Mouse (Mus musculus): Measurements from ENCODE around the gene Ube2v1. TPM values are rescaled to one million over a fixed set of nuclear protein-coding genes. Genes with fewer than 3 reads are reported as not detected.
A peak's percentile ranks its signal among the peaks of the same experiment; 100 is the strongest.

The Ube2v1 gene
- polyA plus RNA-seq, 1 experiment: 227 TPM

DNA sequence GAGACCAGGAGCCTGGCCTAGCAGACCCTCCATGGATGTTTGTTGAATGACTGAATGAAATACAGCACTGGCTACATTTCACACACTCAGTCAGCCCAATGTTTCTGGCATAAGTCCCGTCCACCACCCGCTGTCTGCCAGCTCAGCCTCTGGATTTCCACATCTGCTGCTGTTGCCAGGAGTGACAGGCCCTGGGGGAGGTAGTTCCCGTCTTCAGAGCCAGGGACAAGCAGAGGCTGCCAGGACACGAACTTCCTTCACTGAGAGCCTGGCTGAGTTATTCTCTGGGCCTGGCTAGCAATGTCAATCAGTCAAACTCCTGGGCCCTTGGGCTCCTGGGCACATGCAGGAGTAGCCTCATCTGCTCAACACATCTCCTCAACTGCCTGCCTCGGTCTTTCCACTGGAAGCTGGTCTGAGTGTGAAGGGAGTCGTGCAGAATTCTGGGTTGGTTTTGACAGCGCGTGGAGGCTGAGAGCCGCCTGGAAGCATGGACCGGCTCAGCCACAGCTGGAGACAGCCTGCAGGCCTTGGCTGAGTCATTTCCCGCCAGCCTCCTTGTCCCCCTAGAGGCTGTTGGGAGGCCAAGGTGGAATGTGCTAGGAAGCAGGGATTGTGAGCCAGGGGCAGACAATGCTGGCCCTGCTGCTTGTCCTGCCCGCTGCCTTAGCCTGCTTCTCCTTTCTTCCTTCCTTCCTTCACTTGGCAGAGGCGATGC lies 61.8 kb downstream of the Ube2v1 start:
- Histone ChIP-seq H3K27ac (ENCODE audit: insufficient read depth, low read length) (peak overlapping the region; percentile 94), H3K4me3 (ENCODE audit: insufficient read depth, low read length) (no peak overlapping the region), H3K4me1 (ENCODE audit: control insufficient read depth, insufficient read depth, low read length) (peaks cover 15% of the 10 kb centered on the region)
- TF ChIP-seq POLR2A (IDR thresholded peaks at IDR 0.05; ENCODE audit: low read depth, low read length) (0 out of 2 replicates have a peak, but pooled peaks have one; percentile 43), CTCF (IDR thresholded peaks at IDR 0.05; ENCODE audit: borderline replicate concordance, insufficient read depth, low read length) (no peak)

DNA sequence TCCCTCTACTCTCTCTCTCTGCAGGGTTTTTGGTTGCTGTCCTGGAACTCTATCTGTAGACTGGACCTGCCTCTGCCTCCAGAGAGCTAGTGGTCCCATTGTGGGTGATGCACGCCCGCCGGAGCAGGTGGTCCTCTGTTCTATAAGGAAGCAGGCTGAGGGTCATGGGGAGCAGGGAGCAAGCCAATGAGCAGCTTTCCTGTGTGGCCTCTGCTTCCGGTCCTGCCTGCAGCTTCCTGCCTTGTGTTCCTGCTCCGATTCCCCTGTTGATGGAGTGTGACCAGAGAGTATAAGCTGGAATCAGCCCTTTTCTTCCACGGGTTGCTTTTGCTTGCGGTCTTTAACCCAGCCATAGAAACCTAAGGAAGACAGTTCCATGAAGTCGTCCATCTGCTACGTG lies 63.8 kb downstream of the Ube2v1 start:
- no peak overlapping the region for H3K27ac ChIP-seq (ENCODE audit: insufficient read depth, low read length)
- TF ChIP-seq CTCF (IDR thresholded peaks at IDR 0.05; ENCODE audit: borderline replicate concordance, insufficient read depth, low read length) (no peak), POLR2A (IDR thresholded peaks at IDR 0.05; ENCODE audit: low read depth, low read length) (no peak)
- peaks cover 20% of the 10 kb centered on the region for H3K4me1 ChIP-seq (ENCODE audit: control insufficient read depth, insufficient read depth, low read length)
- no peak overlapping the region for H3K4me3 ChIP-seq (ENCODE audit: insufficient read depth, low read length)

DNA sequence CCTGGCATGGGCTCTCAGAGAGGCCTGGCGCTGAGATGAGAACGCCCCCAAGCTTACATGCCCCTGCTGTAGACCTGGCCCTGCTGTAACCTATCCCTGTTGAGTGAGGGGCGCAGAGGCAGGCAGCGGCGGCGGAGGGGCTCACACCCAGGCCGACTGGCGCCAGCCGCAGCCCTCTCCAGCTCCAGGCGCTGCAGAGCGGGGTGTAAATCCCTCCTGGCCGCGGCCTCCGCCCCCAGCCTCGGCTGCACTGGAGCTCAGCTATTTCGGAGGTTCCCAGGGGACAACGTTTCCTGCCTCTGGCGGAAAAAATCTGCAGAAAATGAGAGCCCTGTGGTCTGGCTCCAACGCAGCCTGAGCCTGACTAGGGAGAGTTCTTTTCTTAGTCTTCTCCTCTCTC lies 66.2 kb downstream of the Ube2v1 start:
- Histone ChIP-seq H3K27ac (ENCODE audit: insufficient read depth, low read length) (peak overlapping the region; percentile 97), H3K4me1 (ENCODE audit: control insufficient read depth, insufficient read depth, low read length) (peaks cover 19% of the 10 kb centered on the region), H3K4me3 (ENCODE audit: insufficient read depth, low read length) (no peak overlapping the region)
- TF ChIP-seq POLR2A (IDR thresholded peaks at IDR 0.05; ENCODE audit: low read depth, low read length) (peak; percentile 44; the same call in 1 of the 2 replicates), CTCF (IDR thresholded peaks at IDR 0.05; ENCODE audit: borderline replicate concordance, insufficient read depth, low read length) (no peak)

DNA sequence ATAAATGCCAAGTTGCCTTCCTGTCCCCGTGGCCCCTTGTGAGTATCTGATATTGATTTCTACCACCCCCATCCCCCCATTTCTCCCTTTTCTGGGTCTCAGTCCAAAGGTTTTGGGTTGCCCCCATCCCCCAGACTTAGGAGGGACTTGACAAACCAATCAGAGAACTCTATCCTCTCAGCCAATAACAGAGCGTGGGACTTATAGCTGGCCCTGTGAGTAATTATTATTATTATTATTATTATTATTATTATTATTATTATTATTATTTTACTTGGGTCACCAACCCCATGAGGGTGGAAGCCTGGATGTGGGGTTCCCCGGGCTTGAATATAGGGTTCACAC lies 66.6 kb downstream of the Ube2v1 start:
- Histone ChIP-seq H3K27ac (ENCODE audit: insufficient read depth, low read length) (peak overlapping the region; percentile 97), H3K4me1 (ENCODE audit: control insufficient read depth, insufficient read depth, low read length) (peaks cover 16% of the 10 kb centered on the region; the same call in 1 of the 2 replicates), H3K4me3 (ENCODE audit: insufficient read depth, low read length) (no peak overlapping the region)
- no peak for TF ChIP-seq CTCF (IDR thresholded peaks at IDR 0.05; ENCODE audit: borderline replicate concordance, insufficient read depth, low read length)
- TF ChIP-seq POLR2A (IDR thresholded peaks at IDR 0.05; ENCODE audit: low read depth, low read length): no peak

DNA sequence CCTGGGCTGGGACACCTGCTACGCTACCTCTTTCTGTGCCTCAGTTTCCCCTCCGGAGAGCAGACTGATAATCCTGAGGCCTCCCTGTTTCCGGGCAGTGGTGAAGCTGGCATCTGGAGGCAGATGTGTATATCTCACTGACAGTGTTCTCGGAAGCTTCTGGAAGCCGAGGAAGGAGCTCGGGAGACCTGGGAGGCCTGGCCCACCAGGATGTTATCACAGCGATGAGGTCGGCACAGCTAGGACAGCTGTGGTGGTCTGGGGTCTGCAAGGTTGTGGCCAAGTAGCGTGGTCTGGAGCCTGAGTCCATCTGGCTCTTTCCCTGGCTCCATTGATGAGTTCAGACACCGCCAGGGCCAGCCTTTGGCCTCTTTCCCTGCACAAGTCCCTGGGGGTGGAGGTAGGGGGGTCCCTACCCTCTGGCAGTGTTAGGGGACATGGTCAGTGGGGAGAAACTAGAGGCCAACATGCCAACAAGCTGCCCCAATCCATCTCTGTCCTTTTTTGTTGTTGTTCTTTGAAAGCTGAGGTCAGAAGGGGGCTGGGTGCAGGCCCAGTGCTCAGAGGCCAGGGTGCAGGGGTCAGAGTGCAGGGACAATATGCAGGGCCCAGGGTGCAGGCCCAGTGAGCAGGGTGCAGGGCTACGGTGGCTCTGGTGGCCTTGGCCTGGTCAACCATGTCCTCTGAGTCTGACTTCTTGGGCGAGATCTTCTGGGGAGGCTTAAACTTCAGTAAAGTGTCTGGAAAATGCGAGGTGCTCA lies 67.2 kb downstream of the Ube2v1 start:
- no peak overlapping the region for H3K4me3 ChIP-seq (ENCODE audit: insufficient read depth, low read length)
- peak overlapping the region; percentile 57 for H3K27ac ChIP-seq (ENCODE audit: insufficient read depth, low read length)
- H3K4me1 ChIP-seq (ENCODE audit: control insufficient read depth, insufficient read depth, low read length): peaks cover 14% of the 10 kb centered on the region; the same call in 1 of the 2 replicates
- TF ChIP-seq POLR2A (IDR thresholded peaks at IDR 0.05; ENCODE audit: low read depth, low read length): no peak
- no peak for TF ChIP-seq CTCF (IDR thresholded peaks at IDR 0.05; ENCODE audit: borderline replicate concordance, insufficient read depth, low read length)

DNA sequence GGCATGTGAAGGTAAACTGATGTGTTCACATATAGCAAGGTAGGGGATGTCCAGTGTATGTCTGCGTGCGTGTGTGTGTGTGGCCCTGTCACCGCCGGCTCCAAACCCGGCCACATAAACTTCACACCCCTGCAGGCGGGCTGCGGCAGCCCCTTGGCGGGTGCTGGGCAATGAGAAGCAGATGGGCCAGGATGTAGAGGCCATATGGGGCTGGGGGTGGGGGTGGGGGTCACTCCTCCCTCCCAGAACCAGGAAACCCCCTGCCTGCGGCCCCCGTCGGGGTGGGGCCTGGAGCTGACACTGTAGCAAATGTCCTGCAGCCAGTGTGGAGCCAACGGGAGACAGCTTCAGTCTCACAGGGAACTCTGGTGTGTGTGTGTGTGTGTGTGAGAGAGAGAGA lies 68.2 kb downstream of the Ube2v1 start:
- Histone ChIP-seq H3K27ac (ENCODE audit: insufficient read depth, low read length) (peak overlapping the region; percentile 57), H3K4me3 (ENCODE audit: insufficient read depth, low read length) (no peak overlapping the region), H3K4me1 (ENCODE audit: control insufficient read depth, insufficient read depth, low read length) (peaks cover 14% of the 10 kb centered on the region; the same call in 1 of the 2 replicates)
- TF ChIP-seq POLR2A (IDR thresholded peaks at IDR 0.05; ENCODE audit: low read depth, low read length) (no peak), CTCF (IDR thresholded peaks at IDR 0.05; ENCODE audit: borderline replicate concordance, insufficient read depth, low read length) (no peak)

DNA sequence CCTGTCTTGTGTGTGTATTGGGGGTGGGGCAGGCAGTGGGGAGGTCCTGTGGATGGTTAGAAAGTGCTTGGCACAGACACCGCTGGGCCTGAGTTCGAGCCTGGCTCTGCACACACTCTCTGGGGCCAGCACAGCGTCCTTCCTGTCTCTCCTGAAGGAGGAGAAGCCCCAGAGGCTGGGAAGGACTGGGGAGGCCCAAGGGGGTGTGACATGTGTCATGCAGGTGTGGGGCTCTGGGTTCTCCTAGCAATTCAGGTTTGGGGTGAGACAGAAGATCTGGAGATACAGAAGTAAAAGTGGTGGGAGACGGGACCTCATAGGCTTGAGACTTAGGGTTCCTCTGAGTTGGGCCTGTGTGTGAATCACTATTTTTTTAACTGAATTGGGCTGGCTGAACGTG lies 68.9 kb downstream of the Ube2v1 start:
- Histone ChIP-seq H3K4me3 (ENCODE audit: insufficient read depth, low read length) (no peak overlapping the region), H3K4me1 (ENCODE audit: control insufficient read depth, insufficient read depth, low read length) (peaks cover 14% of the 10 kb centered on the region; the same call in 1 of the 2 replicates), H3K27ac (ENCODE audit: insufficient read depth, low read length) (peak overlapping the region; percentile 3; the same call in 1 of the 2 replicates)
- TF ChIP-seq POLR2A (IDR thresholded peaks at IDR 0.05; ENCODE audit: low read depth, low read length) (no peak), CTCF (IDR thresholded peaks at IDR 0.05; ENCODE audit: borderline replicate concordance, insufficient read depth, low read length) (no peak)

DNA sequence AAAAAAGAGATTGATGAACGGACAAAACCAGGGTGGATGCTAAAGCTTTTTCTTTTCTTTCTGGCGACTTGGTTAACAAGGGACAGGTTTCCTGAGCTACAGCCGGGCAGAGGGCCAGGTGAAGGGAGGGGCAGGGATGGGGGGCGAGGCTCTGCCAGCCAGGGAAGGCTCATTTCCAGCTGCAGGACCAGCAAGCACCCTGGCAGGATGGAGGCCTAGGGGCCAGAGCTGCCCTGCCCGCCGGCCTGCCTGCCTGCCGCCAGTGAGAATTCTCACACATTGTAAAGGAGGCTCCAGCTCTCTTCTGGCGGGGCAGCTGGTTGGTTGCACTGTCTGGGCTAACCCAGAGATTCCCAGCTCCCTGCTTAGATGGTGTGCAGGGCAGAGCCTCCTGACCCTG lies 69.8 kb downstream of the Ube2v1 start:
- H3K4me1 ChIP-seq (ENCODE audit: control insufficient read depth, insufficient read depth, low read length): peaks cover 14% of the 10 kb centered on the region; the same call in 1 of the 2 replicates
- H3K4me3 ChIP-seq (ENCODE audit: insufficient read depth, low read length): no peak overlapping the region
- 0 out of 2 replicates have a peak overlapping the region, but pooled peaks have one; percentile 15 for H3K27ac ChIP-seq (ENCODE audit: insufficient read depth, low read length)
- no peak for TF ChIP-seq POLR2A (IDR thresholded peaks at IDR 0.05; ENCODE audit: low read depth, low read length)
- TF ChIP-seq CTCF (IDR thresholded peaks at IDR 0.05; ENCODE audit: borderline replicate concordance, insufficient read depth, low read length): no peak

DNA sequence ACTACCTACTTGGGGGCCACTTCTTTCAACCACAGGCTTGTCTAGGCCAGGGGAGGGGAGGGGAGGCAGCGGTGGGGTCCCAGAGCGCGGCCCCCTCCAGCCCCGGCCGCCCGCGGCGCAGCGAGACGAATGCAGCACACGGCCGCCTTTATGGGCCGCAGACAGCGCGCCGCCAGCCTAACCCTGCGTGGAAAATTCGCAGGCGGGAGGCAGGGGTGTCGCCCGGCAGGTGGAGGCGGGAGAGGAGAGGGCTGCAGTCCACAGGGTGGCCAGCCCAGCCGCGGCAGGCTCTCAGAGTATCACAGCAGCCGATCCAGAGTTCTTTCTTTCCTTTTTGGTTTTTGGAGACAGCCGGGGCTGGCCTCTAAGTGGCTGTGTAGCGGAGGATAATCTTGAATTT lies 72.5 kb downstream of the Ube2v1 start:
- Histone ChIP-seq H3K4me3 (ENCODE audit: insufficient read depth, low read length) (no peak overlapping the region), H3K27ac (ENCODE audit: insufficient read depth, low read length) (no peak overlapping the region), H3K4me1 (ENCODE audit: control insufficient read depth, insufficient read depth, low read length) (peaks cover 11% of the 10 kb centered on the region; the same call in 1 of the 2 replicates)
- TF ChIP-seq POLR2A (IDR thresholded peaks at IDR 0.05; ENCODE audit: low read depth, low read length): no peak
- TF ChIP-seq CTCF (IDR thresholded peaks at IDR 0.05; ENCODE audit: borderline replicate concordance, insufficient read depth, low read length): no peak

Other genes starting within 250 kb of the Ube2v1 start
- gene Slc9a8, start 210.4 kb downstream of the Ube2v1 start, polyA plus RNA-seq (2011; ENCODE audit: insufficient read length, low read depth, missing spikeins): 32.3 and 38.0 TPM in 2 replicates
- 39.2 and 44.9 TPM in 2 replicates for gene Rnf114, start 139.4 kb downstream of the Ube2v1 start, polyA plus RNA-seq (2011; ENCODE audit: insufficient read length, low read depth, missing spikeins)
- 14.7 and 17.5 TPM in 2 replicates for gene Spata2, start 139.2 kb downstream of the Ube2v1 start, polyA plus RNA-seq (2011; ENCODE audit: insufficient read length, low read depth, missing spikeins)
- 73.0 and 82.3 TPM in 2 replicates for gene Snai1, start 93.9 kb downstream of the Ube2v1 start, polyA plus RNA-seq (2011; ENCODE audit: insufficient read length, low read depth, missing spikeins)
- gene Gm20431, start 29.4 kb upstream of the Ube2v1 start, polyA plus RNA-seq (2011; ENCODE audit: insufficient read length, low read depth, missing spikeins): 6.0 and 17.3 TPM in 2 replicates
- 43.4 and 44.0 TPM in 2 replicates for gene Cebpb, start 56.8 kb upstream of the Ube2v1 start, polyA plus RNA-seq (2011; ENCODE audit: insufficient read length, low read depth, missing spikeins)
- 31.3 and 37.9 TPM in 2 replicates for gene Tmem189, start 57.7 kb upstream of the Ube2v1 start, polyA plus RNA-seq (2011; ENCODE audit: insufficient read length, low read depth, missing spikeins)

Measured in embryonic fibroblast, embryonic 13.5 days (primary cell).